In the genomic region with DNA sequence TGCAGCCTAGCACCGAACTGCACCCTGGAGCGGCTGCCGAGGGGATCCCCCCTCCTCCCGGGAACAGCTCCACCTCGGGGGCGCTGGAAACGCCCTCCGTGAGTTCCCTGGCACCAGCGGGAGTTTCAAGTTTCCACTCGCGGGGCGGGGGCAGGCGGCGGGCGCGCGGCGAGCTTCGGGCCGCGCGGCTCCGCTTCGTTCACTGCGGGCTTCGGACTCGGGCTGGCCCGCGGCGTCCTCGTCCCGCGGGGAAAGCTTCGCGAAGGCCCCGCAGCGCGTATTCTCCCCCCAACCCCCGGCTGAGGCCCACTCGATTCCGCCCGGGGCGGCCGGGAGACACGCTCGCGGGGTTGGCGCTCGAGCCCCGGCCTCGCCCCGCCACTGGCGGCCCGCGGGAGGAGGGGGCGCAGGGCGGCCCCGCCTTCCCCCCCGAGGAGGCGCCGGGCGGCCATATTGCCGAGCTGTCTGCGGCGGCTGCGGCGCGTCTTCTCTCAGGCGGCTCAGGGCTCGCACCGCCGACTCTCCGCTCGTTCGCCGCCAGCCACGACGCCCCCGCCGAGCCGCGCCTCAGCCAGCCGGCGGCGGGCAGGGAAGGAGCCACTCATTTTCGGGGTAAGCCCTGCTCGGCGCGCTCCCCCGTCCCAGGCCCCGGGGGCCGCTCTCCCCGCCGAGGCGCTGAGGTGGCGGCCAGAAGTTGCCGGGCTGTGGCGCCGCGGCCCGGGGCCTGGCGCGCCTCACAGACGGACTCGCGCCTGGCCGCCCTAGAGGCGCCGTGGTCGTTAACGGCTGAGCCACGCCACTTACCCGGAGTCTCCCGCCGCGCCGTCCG, we compare ENCODE assay signal across 8 mouse cellular contexts. TPM values are rescaled to one million over a fixed set of nuclear protein-coding genes. Genes with fewer than 3 reads are reported as not detected.
DNase-seq lines count a peak whose midpoint lies in the region; ATAC-seq and TF ChIP-seq lines count a peak whose summit lies in the region.

No protein-coding gene starts in this region.

- peak; percentile 85 for DNase-seq in G1E (ENCODE audit: low spot score)
- peak; percentile 71 for DNase-seq in cerebellum, adult 11-12 months
- peak; percentile 83 to 93 for DNase-seq in heart, postnatal 36 days
- DNase-seq in layer of hippocampus, adult 8-10 months (ENCODE audit: low spot score in 2 of 2), result peak; percentile 34 to 71
- DNase-seq in thymus, adult 18-20 months, result peak; percentile 69

- H3K9ac ChIP-seq in forebrain, embryonic 16.5 days (replicated peaks; ENCODE audit: low read depth, low read length), result peak overlapping the region; percentile 96
- H3K9ac ChIP-seq in lung, embryonic 15.5 days, result peak overlapping the region; percentile 98

- no peak for TF ChIP-seq CTCF in G1E (IDR thresholded peaks at IDR 0.05; ENCODE audit: low read depth, low read length)
- no peak for TF ChIP-seq CTCF in olfactory bulb, adult 2 months (IDR thresholded peaks at IDR 0.05; ENCODE audit: insufficient read depth, low read depth, low read length)

- TF ChIP-seq POLR2A in olfactory bulb, adult 2 months (IDR thresholded peaks at IDR 0.05; ENCODE audit: insufficient read depth, low read depth, low read length), result peak; percentile 19; the same call in 1 of the 2 replicates

- intact Hi-C loops in heart, postnatal 36 days (cut with DNase I), result loop anchor here (2.0 to 5.0 kb wide), 4 partner anchors 21 to 121 kb away; a partner anchor contains a TSS

- peak overlapping the region; percentile 66 for H3K4me2 ChIP-seq in forebrain, embryonic 16.5 days (ENCODE audit: low read length)
- H3K4me2 ChIP-seq in lung, embryonic 15.5 days, result peak overlapping the region; percentile 63

- H3K4me1 ChIP-seq in G1E (ENCODE audit: insufficient read depth, low read depth, low read length), result peaks cover 26% of the 10 kb centered on the region
- H3K4me1 ChIP-seq in forebrain, embryonic 16.5 days (replicated peaks; ENCODE audit: control insufficient read depth, insufficient read depth, low read length), result peaks cover 26% of the 10 kb centered on the region
- peaks cover 15% of the 10 kb centered on the region for H3K4me1 ChIP-seq in lung, embryonic 15.5 days
- H3K4me1 ChIP-seq in olfactory bulb, adult 2 months (ENCODE audit: control insufficient read depth, insufficient read depth, low read length), result 0 out of 2 replicates have a peak, but pooled peaks cover 2% of the 10 kb centered on the region

- H3K27me3 ChIP-seq in G1E (ENCODE audit: insufficient read depth, low read length), result no peaks in the 10 kb centered on the region
- H3K27me3 ChIP-seq in forebrain, embryonic 16.5 days (replicated peaks; ENCODE audit: control insufficient read depth, insufficient read depth, low read length), result no peaks in the 10 kb centered on the region
- no peaks in the 10 kb centered on the region for H3K27me3 ChIP-seq in lung, embryonic 15.5 days

- H3K4me3 ChIP-seq in G1E (ENCODE audit: low read depth, low read length), result peak overlapping the region; percentile 93
- H3K4me3 ChIP-seq in forebrain, embryonic 16.5 days (replicated peaks; ENCODE audit: low read length), result peak overlapping the region; percentile 95
- peak overlapping the region; percentile 98 for H3K4me3 ChIP-seq in lung, embryonic 15.5 days
- H3K4me3 ChIP-seq in olfactory bulb, adult 2 months (ENCODE audit: insufficient read depth, low read depth, low read length), result peak overlapping the region; percentile 65

- no peaks in the 10 kb centered on the region for H3K9me3 ChIP-seq in G1E (replicated peaks)
- no peaks in the 10 kb centered on the region for H3K9me3 ChIP-seq in forebrain, embryonic 16.5 days (ENCODE audit: control insufficient read depth, low read length)
- H3K9me3 ChIP-seq in lung, embryonic 15.5 days, result no peaks in the 10 kb centered on the region

- H3K27ac ChIP-seq in forebrain, embryonic 16.5 days (ENCODE audit: low read length), result peak overlapping the region; percentile 99
- H3K27ac ChIP-seq in lung, embryonic 15.5 days, result peak overlapping the region; percentile 99
- peak overlapping the region; percentile 86 for H3K27ac ChIP-seq in olfactory bulb, adult 2 months (ENCODE audit: insufficient read depth, low read depth, low read length)

- ATAC-seq in G1E (ENCODE audit: extremely low read depth, insufficient number of reproducible peaks, low FRiP score, poor library complexity, severe bottlenecking), result peak; percentile 43
- peak; percentile 95 for ATAC-seq in forebrain, embryonic 16.5 days
- peak; percentile 94 for ATAC-seq in lung, embryonic 15.5 days (ENCODE audit: borderline replicate concordance, extremely low read depth, low FRiP score, low TSS enrichment)

- WGBS in forebrain, embryonic 16.5 days, result under 1% methylated on average over 107 of the region's 118 CpGs
- WGBS in lung, embryonic 15.5 days, result under 1% methylated on average over 70 of the region's 118 CpGs
- under 1% methylated on average over 113 of the region's 118 CpGs for WGBS in olfactory bulb, adult 2 months

- no peaks in the 10 kb centered on the region for H3K36me3 ChIP-seq in G1E (replicated peaks)
- no peaks in the 10 kb centered on the region for H3K36me3 ChIP-seq in forebrain, embryonic 16.5 days (ENCODE audit: control insufficient read depth, insufficient read depth)
- H3K36me3 ChIP-seq in lung, embryonic 15.5 days, result no peaks in the 10 kb centered on the region

RNA-seq across cellular contexts. Expression of a gene that starts 1.1 kb away (rescaled TPM):
- total RNA-seq in G1E (2014; fragmentation: Nextera tagmentation) (206 and 213 TPM in 2 replicates), G1E (2017) (237 and 248 TPM in 2 replicates)
- polyA plus RNA-seq in G1E (2012), result 56.4 and 104 TPM in 2 replicates
- polyA plus RNA-seq in forebrain, embryonic 16.5 days (2015; fragmentation: Nextera tagmentation; extraction: Ambion mirVana), result 87.8 and 109 TPM in 2 replicates
- 10 to 100 TPM; 90.7 to 91.9 TPM for total RNA-seq in heart, postnatal 36 days (2021)
- total RNA-seq in layer of hippocampus, adult 8-10 months (2022), result 10 to 100 TPM; 55.3 to 58.1 (median 57.4) TPM
- polyA plus RNA-seq in lung, embryonic 15.5 days (2015; fragmentation: Nextera tagmentation; extraction: Ambion mirVana), result 127 and 132 TPM in 2 replicates
- 148 TPM in 1 of 2 replicates, not detected in the other for polyA plus RNA-seq in olfactory bulb, adult 2 months (2012; ENCODE audit: insufficient read depth, insufficient read length, low replicate concordance, missing spikeins)

Comparison
In these comparisons a context has a peak if more than half of its experiments do, and no peak if none do; other contexts are left out.
1. Peak in every context shown above with its lines: DNase-seq, ATAC-seq, H3K4me3 ChIP-seq and H3K27ac ChIP-seq.
2. ATAC-seq: peak in every context shown above with its lines; median percentile 95 in forebrain, embryonic 16.5 days; 94 in lung, embryonic 15.5 days; 43 in G1E.